Mouse (Mus musculus) lung, adult 2 months (tissue): ENCODE measurements around the gene Slc36a3.

ENCODE experiments used
- CTCF ChIP-seq: fragments of 200-500 bp; IDR thresholded peaks from 2 replicates; pipeline ENCODE4 v1.5.1; 2011; ENCODE audit warnings: mild to moderate bottlenecking, low read length, control low read depth; ENCODE audit not compliant: insufficient read depth
- POLR2A ChIP-seq: fragments of 200-500 bp; IDR thresholded peaks from 2 replicates; pipeline ENCODE4 v1.6.1; 2011; ENCODE audit warnings: low read depth, mild to moderate bottlenecking, control low read depth, low read length, borderline replicate concordance; ENCODE audit errors: extremely low read depth

DNA sequence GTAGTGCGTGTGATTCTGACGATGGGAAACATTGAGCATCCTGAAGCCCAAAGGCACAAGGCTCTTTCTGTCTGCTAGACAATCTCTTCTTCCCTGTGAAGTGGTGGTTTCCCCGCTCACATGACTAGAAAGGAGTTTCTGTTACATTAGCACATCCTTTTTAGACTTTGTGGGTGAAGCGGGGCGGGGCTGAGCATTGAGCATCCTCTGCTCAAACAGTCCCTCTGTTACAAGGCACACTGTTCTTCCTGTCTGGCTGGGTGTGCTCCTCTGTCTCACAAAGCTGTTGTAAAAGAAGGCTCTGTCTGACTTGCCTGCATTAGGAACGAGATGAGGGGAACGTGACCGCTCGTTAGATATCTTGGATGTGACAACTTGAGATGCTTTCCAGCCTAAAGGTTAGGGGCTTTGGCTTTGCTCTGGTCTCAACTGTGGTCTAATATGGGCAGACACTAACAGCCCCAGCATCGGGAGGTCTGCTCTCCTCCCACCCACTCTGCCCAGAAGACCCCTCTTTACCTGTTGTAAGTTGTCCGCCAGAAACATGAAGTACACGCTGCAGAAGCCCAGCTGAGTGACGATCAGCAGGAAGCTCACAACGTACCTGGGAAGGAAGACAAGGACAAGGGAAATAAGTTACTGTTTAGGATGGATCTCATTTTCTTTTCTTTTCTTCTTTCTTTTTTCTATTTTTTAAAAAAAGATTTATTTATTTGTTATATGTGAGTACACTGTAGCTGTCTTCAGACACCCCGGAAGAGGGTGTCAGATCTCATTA, 14.5 kb downstream of the Slc36a3 start:
- TF ChIP-seq CTCF (no peak), POLR2A (no peak)
